Mouse (Mus musculus) testis, adult 2 months (tissue): ENCODE measurements around the gene Kin. TPM values are rescaled to one million over a fixed set of nuclear protein-coding genes. Genes with fewer than 3 reads are reported as not detected.

Experiments
- H3K27ac ChIP-seq: fragments of 200-500 bp; 2 replicates; pipeline ENCODE4 v1.5.1; 2012; ENCODE audit warnings: low read depth, low read length; ENCODE audit not compliant: control insufficient read depth, insufficient read depth
- H3K27me3 ChIP-seq: fragments of 200-500 bp; 2 replicates; pipeline ENCODE4 v1.6.1; 2012; ENCODE audit warnings: mild to moderate bottlenecking, low read length, moderate library complexity; ENCODE audit not compliant: control insufficient read depth, insufficient read depth
- H3K36me3 ChIP-seq: fragments of 200-500 bp; 2 replicates; pipeline ENCODE4 v1.6.1; 2012; ENCODE audit warnings: mild to moderate bottlenecking, low read length; ENCODE audit not compliant: control insufficient read depth, insufficient read depth
- H3K4me1 ChIP-seq: fragments of 200-500 bp; 2 replicates; pipeline ENCODE4 v1.6.1; 2012; ENCODE audit warnings: low read length; ENCODE audit not compliant: control insufficient read depth, insufficient read depth
- H3K4me3 ChIP-seq: fragments of 200-500 bp; 2 replicates; pipeline ENCODE4 v1.5.1; 2012; ENCODE audit warnings: low read depth, mild to moderate bottlenecking, low read length, moderate library complexity, mixed read lengths; ENCODE audit not compliant: control insufficient read depth
- CTCF ChIP-seq: fragments of 200-500 bp; IDR thresholded peaks from 2 replicates; pipeline ENCODE4 v1.5.1; 2012; ENCODE audit warnings: low read depth, mild to moderate bottlenecking, inconsistent platforms, low read length, moderate library complexity; ENCODE audit not compliant: control insufficient read depth, insufficient read depth, insufficient replicate concordance
- POLR2A ChIP-seq: fragments of 200-500 bp; IDR thresholded peaks from 2 replicates; pipeline ENCODE4 v1.6.1; 2012; ENCODE audit warnings: low read depth, mild to moderate bottlenecking, inconsistent platforms, low read length, moderate library complexity; ENCODE audit not compliant: control insufficient read depth
- polyA plus RNA-seq: library from polyadenylated mRNA; depleted of rRNA; stranded (reverse); fragments of >200 nt; gene quantifications from 2 replicates; pipeline ENCODE4 v1.2.3, GENCODE M21; 2012

Kin gene
- polyA plus RNA-seq, 1 experiment: 1.7 TPM

DNA sequence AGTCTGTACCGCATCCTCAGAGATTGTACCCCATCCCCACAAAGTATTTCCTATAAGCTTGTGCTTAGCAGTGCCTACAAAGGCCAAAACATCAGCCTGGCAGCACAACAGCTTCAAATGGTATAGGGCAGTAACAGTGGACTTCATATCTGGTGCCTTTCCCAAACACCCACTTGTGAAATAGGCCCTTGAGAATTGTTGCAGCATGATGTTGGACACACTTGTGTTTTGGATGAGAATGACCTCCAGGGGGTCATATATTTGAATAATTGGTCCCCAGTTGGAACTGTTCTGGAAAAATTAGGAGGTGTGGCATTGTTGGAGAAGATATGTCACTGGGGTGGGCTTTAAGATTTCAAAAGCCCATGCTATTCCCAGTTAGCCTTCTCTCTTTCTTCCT, 28.4 kb upstream of the Kin start:
- Histone ChIP-seq H3K27me3 (no peaks in the 10 kb centered on the region), H3K36me3 (no peaks in the 10 kb centered on the region; the same call in 1 of the 2 replicates), H3K4me1 (no peaks in the 10 kb centered on the region; the same call in none of the 2 replicates), H3K4me3 (no peak overlapping the region), H3K27ac (no peak overlapping the region)
- TF ChIP-seq CTCF: no peak
- TF ChIP-seq POLR2A: no peak

DNA sequence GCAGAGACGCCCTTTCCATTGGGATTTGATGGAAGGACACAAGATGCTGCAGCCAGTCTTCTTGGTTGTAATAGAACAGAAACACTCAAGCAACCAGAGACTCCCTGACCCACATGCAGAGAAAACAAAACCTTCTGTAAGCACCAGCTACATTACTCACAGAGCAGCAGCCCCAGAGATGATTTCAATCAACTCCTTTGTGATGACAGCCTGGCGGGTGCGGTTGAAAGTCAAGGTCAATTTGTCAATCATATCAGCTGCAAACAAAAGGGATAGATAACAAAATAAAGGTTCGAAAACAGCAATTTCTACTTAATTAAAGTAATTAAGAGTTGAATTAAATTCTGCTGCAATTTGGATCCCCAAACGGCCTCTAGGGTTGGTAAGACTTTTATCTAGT, 21.6 kb upstream of the Kin start:
- H3K27me3 ChIP-seq: no peaks in the 10 kb centered on the region
- TF ChIP-seq CTCF (no peak), POLR2A (no peak)
- peaks cover 1% of the 10 kb centered on the region for H3K36me3 ChIP-seq
- H3K4me1 ChIP-seq: no peaks in the 10 kb centered on the region
- H3K27ac ChIP-seq: no peak overlapping the region
- H3K4me3 ChIP-seq: no peak overlapping the region

DNA sequence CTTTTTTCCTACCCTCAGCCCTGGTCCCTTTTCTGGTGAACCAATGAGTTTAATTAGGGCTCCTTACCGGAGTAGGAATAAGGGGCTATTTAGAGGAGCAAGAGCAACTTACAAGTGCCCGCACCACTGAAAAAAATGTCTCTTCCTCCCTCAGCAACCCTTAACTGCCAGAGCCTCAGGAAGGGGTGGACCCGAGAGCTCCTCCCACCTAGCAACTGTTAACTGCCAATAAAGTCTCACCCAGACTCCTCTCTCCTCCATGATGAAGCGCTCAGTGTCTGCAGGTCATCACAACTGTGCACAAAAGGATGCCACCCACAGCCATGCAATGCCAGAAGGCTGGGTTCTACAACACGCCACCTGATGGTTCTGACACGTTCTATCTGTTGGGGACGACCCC, 8.6 kb upstream of the Kin start:
- Histone ChIP-seq H3K27ac (no peak overlapping the region), H3K36me3 (peaks cover 4% of the 10 kb centered on the region), H3K27me3 (no peaks in the 10 kb centered on the region), H3K4me3 (no peak overlapping the region), H3K4me1 (peaks cover 6% of the 10 kb centered on the region)
- TF ChIP-seq CTCF (no peak), POLR2A (no peak)

DNA sequence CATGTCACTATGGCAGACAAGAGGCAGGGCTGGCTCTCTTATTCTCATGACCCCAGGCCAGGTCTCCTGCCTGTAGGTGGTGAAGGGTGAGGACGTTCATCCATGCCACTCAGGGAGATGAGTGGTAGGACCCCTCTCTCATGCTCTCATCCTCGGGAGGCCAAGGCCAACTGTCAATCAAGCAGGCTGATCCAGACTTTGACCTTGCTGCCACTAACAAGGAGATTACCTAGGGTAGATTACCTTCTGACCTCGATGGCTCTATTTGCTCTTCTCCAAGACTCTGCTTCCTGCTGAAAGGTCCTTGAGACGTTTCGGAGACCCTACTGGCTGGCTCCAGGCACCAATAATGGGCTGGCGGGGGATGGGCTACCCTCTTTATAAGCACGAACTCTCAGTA, 5.9 kb upstream of the Kin start:
- no peak for TF ChIP-seq CTCF
- no peak for TF ChIP-seq POLR2A
- Histone ChIP-seq H3K27me3 (no peaks in the 10 kb centered on the region), H3K36me3 (no peaks in the 10 kb centered on the region), H3K4me1 (peaks cover 2% of the 10 kb centered on the region), H3K4me3 (no peak overlapping the region), H3K27ac (no peak overlapping the region)

DNA sequence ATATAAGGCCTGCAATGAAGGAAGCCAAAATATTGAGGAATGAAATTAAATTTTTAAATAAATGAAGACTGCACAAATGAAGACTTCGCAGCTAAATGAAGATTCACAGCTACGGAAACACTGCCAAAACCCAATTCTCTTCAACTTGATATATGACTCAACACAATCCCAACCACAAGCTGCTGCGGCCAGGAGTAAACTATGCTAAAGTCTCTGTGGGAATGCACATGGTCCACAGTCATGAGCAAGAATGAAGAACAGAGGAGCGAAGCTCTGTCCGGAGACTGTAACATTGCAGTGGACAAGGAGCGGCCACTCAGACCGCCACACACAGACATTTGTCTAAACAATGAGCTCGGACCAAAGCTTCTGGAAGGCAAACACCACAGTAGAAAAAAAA, 3.7 kb upstream of the Kin start:
- Histone ChIP-seq H3K4me3 (no peak overlapping the region), H3K4me1 (peaks cover 2% of the 10 kb centered on the region), H3K27me3 (no peaks in the 10 kb centered on the region), H3K27ac (no peak overlapping the region), H3K36me3 (no peaks in the 10 kb centered on the region)
- TF ChIP-seq POLR2A: no peak
- TF ChIP-seq CTCF: no peak

DNA sequence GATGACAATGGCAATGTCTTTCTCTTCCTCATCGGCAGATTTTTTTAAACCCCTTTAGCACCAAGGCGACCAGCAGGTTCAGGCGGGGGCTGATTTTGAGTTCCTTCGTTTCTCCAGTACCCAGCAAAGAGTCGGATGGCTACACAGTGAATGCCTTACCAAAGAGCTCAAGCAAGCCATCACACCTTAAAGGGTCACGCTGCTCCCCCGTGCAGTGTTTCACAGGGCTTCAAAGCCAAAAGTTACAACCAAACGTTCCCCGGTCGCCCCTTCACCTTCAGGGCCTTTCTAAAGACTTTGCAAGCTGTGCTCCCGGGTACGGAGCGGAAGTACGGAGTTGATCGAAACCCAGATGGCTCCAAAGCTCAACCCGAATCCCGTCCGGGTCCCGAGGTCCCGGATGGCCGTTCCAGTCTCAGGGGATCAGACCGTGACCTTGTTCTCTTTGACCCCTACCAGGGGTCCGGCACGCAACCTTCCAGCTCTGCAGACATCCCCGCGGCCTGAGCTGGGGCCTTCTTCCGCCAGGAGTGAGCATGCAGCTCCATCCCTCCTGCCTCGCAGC, 566 bp upstream of the Kin start:
- peak overlapping the region; percentile 85 for H3K27ac ChIP-seq

DNA sequence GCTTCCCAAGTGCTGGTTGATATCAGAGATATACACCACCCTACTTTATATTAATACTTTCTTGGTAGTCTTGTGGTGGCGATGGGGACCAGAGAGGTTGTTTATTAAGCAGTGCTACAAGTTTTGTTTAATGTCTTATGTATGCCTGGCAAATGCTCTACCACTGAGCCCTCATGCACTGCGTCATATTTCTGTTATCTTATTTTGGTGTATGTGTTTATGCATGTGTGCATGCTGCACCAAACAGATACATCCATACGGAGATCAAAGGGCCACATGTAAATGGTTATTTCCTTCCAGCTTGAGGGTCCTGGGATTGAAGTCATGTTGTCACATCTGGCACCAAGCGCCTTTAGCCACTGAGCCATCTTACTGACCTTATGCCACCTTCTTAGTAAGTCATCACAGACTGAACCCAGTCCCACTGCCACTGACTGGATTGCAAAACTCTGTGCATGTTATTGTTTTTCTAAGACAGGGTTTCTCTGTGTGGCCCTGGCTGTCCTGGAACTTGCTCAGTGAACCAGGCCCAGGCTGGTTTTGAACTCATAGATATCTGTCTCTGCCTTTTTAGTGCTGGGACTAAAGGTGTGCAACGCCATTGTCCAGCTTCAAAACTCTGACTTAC, 1.2 kb downstream of the Kin start:
- no peak overlapping the region for H3K27ac ChIP-seq
- TF ChIP-seq POLR2A (no peak), CTCF (no peak)
- H3K4me3 ChIP-seq: no peak overlapping the region
- H3K36me3 ChIP-seq: no peaks in the 10 kb centered on the region; the same call in 1 of the 2 replicates
- no peaks in the 10 kb centered on the region; the same call in 1 of the 2 replicates for H3K4me1 ChIP-seq
- H3K27me3 ChIP-seq: no peaks in the 10 kb centered on the region

More for the DNA sequence above, 566 bp upstream of the Kin start:
- H3K36me3 ChIP-seq: no peaks in the 10 kb centered on the region
- peak overlapping the region; percentile 94 for H3K4me3 ChIP-seq
- TF ChIP-seq CTCF: no peak
- TF ChIP-seq POLR2A: no peak
- no peaks in the 10 kb centered on the region; the same call in 1 of the 2 replicates for H3K4me1 ChIP-seq
- no peaks in the 10 kb centered on the region for H3K27me3 ChIP-seq

DNA sequence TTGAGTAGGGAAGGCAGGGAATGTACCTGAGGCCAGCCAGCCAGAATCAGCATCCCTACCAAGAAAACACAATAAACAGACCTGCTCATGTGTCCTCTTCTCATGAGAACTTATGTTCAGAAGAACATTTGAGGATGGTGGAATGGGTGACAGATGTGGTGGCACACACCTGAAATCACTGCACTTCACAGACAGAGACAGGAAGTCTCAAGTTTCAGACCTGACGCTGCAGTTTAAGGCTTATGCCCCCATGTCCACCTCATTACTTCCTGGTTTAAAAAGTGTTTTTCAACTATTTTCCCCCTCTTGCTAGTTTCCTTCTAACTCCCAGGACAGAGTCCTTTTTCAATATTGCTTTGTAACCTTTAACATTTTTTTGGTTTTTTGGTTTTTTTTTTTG, 2.3 kb downstream of the Kin start:
- H3K36me3 ChIP-seq: no peaks in the 10 kb centered on the region; the same call in none of the 2 replicates

More for the DNA sequence above, 2.3 kb downstream of the Kin start:
- Histone ChIP-seq H3K27ac (no peak overlapping the region), H3K4me1 (no peaks in the 10 kb centered on the region), H3K4me3 (no peak overlapping the region), H3K27me3 (no peaks in the 10 kb centered on the region)
- TF ChIP-seq CTCF (no peak), POLR2A (no peak)
